ENCODE assay signal across 13 mouse cellular contexts in the genomic region with DNA sequence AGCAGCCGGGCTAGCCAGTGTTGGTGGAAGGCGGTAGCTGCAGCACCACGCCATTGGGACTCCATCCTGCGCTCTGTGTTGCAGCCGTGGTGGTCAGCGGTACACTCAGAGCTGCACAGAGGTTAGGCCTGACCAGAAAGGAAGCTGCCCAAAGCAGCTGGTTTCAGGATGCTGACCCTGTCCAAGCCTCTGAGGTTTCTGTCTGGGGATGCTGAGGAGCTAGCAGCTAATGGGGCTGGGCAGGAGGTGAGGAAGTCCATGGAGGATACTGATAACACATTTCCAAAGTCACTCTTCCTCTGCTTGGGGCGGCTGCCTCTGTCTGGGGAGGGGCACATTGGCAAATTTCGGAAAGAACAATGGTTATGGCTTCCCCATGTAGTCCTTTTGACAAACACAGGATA. TPM values are rescaled to one million over a fixed set of nuclear protein-coding genes. Genes with fewer than 3 reads are reported as not detected.
DNase-seq lines count a peak whose midpoint lies in the region; ATAC-seq lines count a peak whose summit lies in the region.
"Had no signal": no experiment of that assay in that cellular context is flagged by ENCODE, and none has a peak within 500 bp of the region (broad histone marks: within the 10 kb centered on the region; RNA-seq: fewer than 3 reads in every experiment).

A gene (minus strand): TSS at position 200 of the 404 bp plus-strand sequence.

- H3K27me3 ChIP-seq in heart, embryonic 12.5 days (replicated peaks): no peaks in the 10 kb centered on the region
- H3K27me3 ChIP-seq in heart, embryonic 16.5 days (ENCODE audit: control insufficient read depth, insufficient read depth, low read length): no peaks in the 10 kb centered on the region
- H3K27me3 ChIP-seq in neural tube, embryonic 15.5 days (replicated peaks): no peaks in the 10 kb centered on the region
- H3K27me3 ChIP-seq: embryonic facial prominence, embryonic 13.5 days; hindbrain, embryonic 15.5 days; liver, embryonic 15.5 days had no signal

- H3K4me2 ChIP-seq in heart, embryonic 12.5 days: no peak within 1 kb of the TSS
- no peak within 1 kb of the TSS for H3K4me2 ChIP-seq in heart, embryonic 16.5 days (ENCODE audit: low read depth, low read length)
- H3K4me2 ChIP-seq in neural tube, embryonic 15.5 days: no peak within 1 kb of the TSS
- H3K4me2 ChIP-seq: embryonic facial prominence, embryonic 13.5 days; hindbrain, embryonic 15.5 days; liver, embryonic 15.5 days had no signal

- peak; percentile 31 to 70 for DNase-seq in heart, adult 18-20 months
- peak; percentile 30 for DNase-seq in kidney, postnatal 10 days
- DNase-seq in lung, postnatal 4 days: peak; percentile 25 to 70
- DNase-seq in adipocyte (ENCODE audit: low spot score): no peak
- DNase-seq in retina, embryonic 14.5 days (ENCODE audit: low spot score): no peak
- DNase-seq: forebrain, postnatal 0 days; thymus, adult 2 months had no signal

- H3K4me1 ChIP-seq in heart, embryonic 12.5 days (replicated peaks): no peaks in the 10 kb centered on the region
- H3K4me1 ChIP-seq in heart, embryonic 16.5 days (ENCODE audit: control insufficient read depth, insufficient read depth, low read length): no peaks in the 10 kb centered on the region
- H3K4me1 ChIP-seq in neural tube, embryonic 15.5 days: no peaks in the 10 kb centered on the region
- H3K4me1 ChIP-seq: embryonic facial prominence, embryonic 13.5 days; hindbrain, embryonic 15.5 days; liver, embryonic 15.5 days had no signal

- H3K4me3 ChIP-seq in heart, embryonic 12.5 days: no peak within 1 kb of the TSS
- H3K4me3 ChIP-seq in heart, embryonic 16.5 days (ENCODE audit: low read length): no peak within 1 kb of the TSS
- H3K4me3 ChIP-seq in neural tube, embryonic 15.5 days (replicated peaks): no peak within 1 kb of the TSS
- H3K4me3 ChIP-seq: embryonic facial prominence, embryonic 13.5 days; hindbrain, embryonic 15.5 days; liver, embryonic 15.5 days had no signal

- no peaks in the 10 kb centered on the region for H3K36me3 ChIP-seq in heart, embryonic 12.5 days
- no peaks in the 10 kb centered on the region for H3K36me3 ChIP-seq in heart, embryonic 16.5 days (ENCODE audit: control insufficient read depth, insufficient read depth)
- H3K36me3 ChIP-seq in neural tube, embryonic 15.5 days: no peaks in the 10 kb centered on the region
- H3K36me3 ChIP-seq: embryonic facial prominence, embryonic 13.5 days; hindbrain, embryonic 15.5 days; liver, embryonic 15.5 days had no signal

- H3K27ac ChIP-seq in heart, embryonic 12.5 days (ENCODE audit: poor library complexity, severe bottlenecking): no peak within 1 kb of the TSS
- 0 out of 2 replicates have a peak within 1 kb of the TSS, but pooled peaks have one; percentile 25 for H3K27ac ChIP-seq in heart, embryonic 16.5 days (ENCODE audit: low read length)
- H3K27ac ChIP-seq in neural tube, embryonic 15.5 days (replicated peaks): no peak within 1 kb of the TSS
- H3K27ac ChIP-seq: embryonic facial prominence, embryonic 13.5 days; hindbrain, embryonic 15.5 days; liver, embryonic 15.5 days had no signal

- 66% methylated on average over 8 of the region's 8 CpGs for WGBS in heart, embryonic 12.5 days
- WGBS in heart, embryonic 16.5 days: 53% methylated on average over 8 of the region's 8 CpGs
- 79% methylated on average over 8 of the region's 8 CpGs for WGBS in neural tube, embryonic 15.5 days

- H3K9me3 ChIP-seq in heart, embryonic 12.5 days (replicated peaks): no peaks in the 10 kb centered on the region
- no peaks in the 10 kb centered on the region for H3K9me3 ChIP-seq in heart, embryonic 16.5 days (replicated peaks; ENCODE audit: control insufficient read depth, low read length)
- no peaks in the 10 kb centered on the region for H3K9me3 ChIP-seq in neural tube, embryonic 15.5 days (replicated peaks)
- H3K9me3 ChIP-seq: embryonic facial prominence, embryonic 13.5 days; hindbrain, embryonic 15.5 days; liver, embryonic 15.5 days had no signal

- no peak within 1 kb of the TSS for H3K9ac ChIP-seq in heart, embryonic 12.5 days
- no peak within 1 kb of the TSS for H3K9ac ChIP-seq in heart, embryonic 16.5 days (ENCODE audit: low read length)
- H3K9ac ChIP-seq in neural tube, embryonic 15.5 days (replicated peaks): no peak within 1 kb of the TSS
- H3K9ac ChIP-seq: embryonic facial prominence, embryonic 13.5 days; forebrain, postnatal 0 days; hindbrain, embryonic 15.5 days; liver, embryonic 15.5 days had no signal

- ATAC-seq in heart, embryonic 12.5 days (ENCODE audit: insufficient number of reproducible peaks, low FRiP score): no peak
- peak; percentile 55; the same call in 1 of the 2 replicates for ATAC-seq in heart, embryonic 16.5 days (replicated peaks; ENCODE audit: extremely low read depth, insufficient read depth, low FRiP score)
- ATAC-seq in neural tube, embryonic 15.5 days (ENCODE audit: low FRiP score): no peak
- ATAC-seq: forebrain, postnatal 0 days had no signal

RNA-seq across cellular contexts. Expression of the gene that starts here (rescaled TPM):
- total RNA-seq in heart, adult 18-20 months (2021): 1 to 10 TPM; 5.5 to 6.1 TPM
- not detected in 2 replicates for polyA plus RNA-seq in heart, embryonic 12.5 days (2016; fragmentation: Nextera tagmentation; extraction: Ambion mirVana)
- 0.89 and 0.91 TPM in 2 replicates for polyA plus RNA-seq in heart, embryonic 16.5 days (2015; fragmentation: Nextera tagmentation; extraction: Ambion mirVana)
- polyA plus RNA-seq in neural tube, embryonic 15.5 days (2015; fragmentation: Nextera tagmentation; extraction: Ambion mirVana): 0.64 and 0.98 TPM in 2 replicates
- polyA plus RNA-seq: liver, embryonic 15.5 days had no signal

Comparison
In these comparisons a context has a peak if more than half of its experiments do, and no peak if none do; other contexts are left out.
1. Peak in ATAC-seq and H3K27ac ChIP-seq in heart, embryonic 16.5 days; RNA of the gene not detected or under 1 TPM.
2. DNase-seq: peak in heart, adult 18-20 months (2 of 2), kidney, postnatal 10 days (single experiment) and lung, postnatal 4 days (2 of 2); none in adipocyte (single experiment) and retina, embryonic 14.5 days (single experiment).